Mouse (Mus musculus) CH12.LX (cell line): ENCODE measurements around the gene Galnt12. TPM values are rescaled to one million over a fixed set of nuclear protein-coding genes. Genes with fewer than 3 reads are reported as not detected.

Experiments used
- DNase-seq: peaks from one replicate; pipeline ENCODE4 v3.0.0-alpha.2; 2013; ENCODE audit errors: extremely low read depth
- H3K27ac ChIP-seq: 2 replicates; pipeline ENCODE4 v1.5.1; 2012; ENCODE audit warnings: low read depth, mild to moderate bottlenecking, control low read depth, moderate library complexity; ENCODE audit not compliant: insufficient read depth
- H3K27me3 ChIP-seq: replicated peaks from 2 replicates; pipeline ENCODE3; 2012; ENCODE audit warnings: inconsistent platforms
- H3K36me3 ChIP-seq, 2 experiments: replicated peaks in 1 of 2; 2 replicates each; pipeline versions ENCODE3 to v1.6.1; 2012; ENCODE audit warnings: inconsistent platforms in 1 of 2, low read length in 1 of 2, mild to moderate bottlenecking in 1 of 2, mixed read lengths in 1 of 2, moderate library complexity in 1 of 2; ENCODE audit not compliant: control insufficient read depth in 1 of 2, insufficient read depth in 1 of 2
- H3K4me1 ChIP-seq, 2 experiments: 2 replicates each; pipeline ENCODE4 v1.6.1; 2012; ENCODE audit warnings: inconsistent platforms in 1 of 2, moderate library complexity in 1 of 2; ENCODE audit not compliant: insufficient read depth in 2 of 2, control insufficient read depth in 1 of 2
- H3K4me2 ChIP-seq: 2 replicates; pipeline ENCODE4 v1.6.1; 2012; ENCODE audit warnings: low read depth, mild to moderate bottlenecking, control low read depth; ENCODE audit not compliant: poor library complexity, insufficient read depth, severe bottlenecking
- H3K4me3 ChIP-seq, 3 experiments: fragments of 150-350 bp in 1 of 3; sonication (generic) in 1 of 3; replicated peaks in 1 of 3; 2 replicates each; pipeline versions ENCODE3 to v1.5.1; 2011 to 2012; ENCODE audit warnings: low read depth in 2 of 3, low read length in 2 of 3, mild to moderate bottlenecking in 2 of 3, moderate library complexity in 2 of 3, control low read depth in 1 of 3, improper control_type of control experiment in 1 of 3, inconsistent platforms in 1 of 3, mixed read lengths in 1 of 3; ENCODE audit not compliant: poor library complexity in 1 of 3
- H3K79me2 ChIP-seq: replicated peaks from 2 replicates; pipeline ENCODE4 v1.6.1; 2012; ENCODE audit warnings: mild to moderate bottlenecking, moderate library complexity; ENCODE audit not compliant: control insufficient read depth, poor library complexity, insufficient read depth, severe bottlenecking; ENCODE audit errors: extremely low read depth
- H3K9ac ChIP-seq: 2 replicates; pipeline ENCODE4 v1.6.1; 2012; ENCODE audit warnings: low read depth, mild to moderate bottlenecking, control low read depth, moderate library complexity; ENCODE audit not compliant: insufficient read depth
- H3K9me3 ChIP-seq: replicated peaks from 2 replicates; pipeline ENCODE3; 2012; ENCODE audit warnings: low read length, inconsistent platforms, mixed read lengths
- BHLHE40 ChIP-seq: IDR thresholded peaks from 2 replicates; pipeline ENCODE4 v1.6.1; 2011; ENCODE audit warnings: mild to moderate bottlenecking, low read depth, low read length, improper control_type of control experiment
- CHD1 ChIP-seq: IDR thresholded peaks from 2 replicates; pipeline ENCODE4 v1.6.1; 2012; ENCODE audit warnings: low read depth, low read length, improper control_type of control experiment, inconsistent platforms
- CTCF ChIP-seq, 2 experiments: IDR thresholded peaks in 1 of 2; conservative IDR thresholded peaks in 1 of 2; 2 replicates each; pipeline ENCODE4 v1.5.1; 2011 to 2012; ENCODE audit warnings: low read depth in 2 of 2, low read length in 2 of 2, improper control_type of control experiment in 1 of 2, inconsistent platforms in 1 of 2, mild to moderate bottlenecking in 1 of 2, moderate library complexity in 1 of 2
- ELF1 ChIP-seq: IDR thresholded peaks from 2 replicates; pipeline ENCODE4 v1.6.1; 2014; ENCODE audit warnings: low read depth, mild to moderate bottlenecking, inconsistent platforms, low read length, improper control_type of control experiment
- ETS1 ChIP-seq: conservative IDR thresholded peaks from 2 replicates; pipeline ENCODE4 v1.6.1; 2012; ENCODE audit warnings: low read depth, mild to moderate bottlenecking, inconsistent platforms, low read length, improper control_type of control experiment, moderate library complexity
- GABPA ChIP-seq: IDR thresholded peaks from 2 replicates; pipeline ENCODE4 v1.6.1; 2012; ENCODE audit warnings: low read depth, low read length, improper control_type of control experiment, inconsistent platforms; ENCODE audit not compliant: insufficient replicate concordance
- HCFC1 ChIP-seq: IDR thresholded peaks from 2 replicates; pipeline ENCODE4 v1.6.1; 2012; ENCODE audit warnings: low read depth, mild to moderate bottlenecking, inconsistent platforms, low read length, improper control_type of control experiment
- JUND ChIP-seq: conservative IDR thresholded peaks from 2 replicates; pipeline ENCODE4 v1.6.1; 2011; ENCODE audit warnings: low read depth, low read length, improper control_type of control experiment
- MAZ ChIP-seq: IDR thresholded peaks from 2 replicates; pipeline ENCODE4 v1.6.1; 2012; ENCODE audit warnings: low read depth, mild to moderate bottlenecking, inconsistent platforms, low read length, improper control_type of control experiment, moderate library complexity
- MEF2A ChIP-seq: IDR thresholded peaks from 2 replicates; pipeline ENCODE4 v1.6.1; 2014; ENCODE audit warnings: low read depth, mild to moderate bottlenecking, inconsistent platforms, low read length, improper control_type of control experiment, borderline replicate concordance
- MXI1 ChIP-seq: IDR thresholded peaks from 2 replicates; pipeline ENCODE4 v1.6.1; 2011; ENCODE audit warnings: mild to moderate bottlenecking, low read depth, low read length, improper control_type of control experiment
- MYC ChIP-seq: IDR thresholded peaks from 2 replicates; pipeline ENCODE4 v1.6.1; 2011; ENCODE audit warnings: low read depth, mild to moderate bottlenecking, improper control_type of control experiment, low read length
- NELFE ChIP-seq: IDR thresholded peaks from 2 replicates; pipeline ENCODE4 v1.6.1; 2011; ENCODE audit warnings: low read depth, low read length, improper control_type of control experiment
- NRF1 ChIP-seq: IDR thresholded peaks from 2 replicates; pipeline ENCODE4 v1.6.1; 2014; ENCODE audit warnings: low read depth, mild to moderate bottlenecking, inconsistent platforms, low read length, improper control_type of control experiment, moderate library complexity
- PAX5 ChIP-seq: IDR thresholded peaks from 2 replicates; pipeline ENCODE4 v1.6.1; 2012; ENCODE audit warnings: low read length, inconsistent platforms, mixed read lengths
- POLR2AphosphoS2 ChIP-seq: IDR thresholded peaks from 2 replicates; pipeline ENCODE4 v1.6.1; 2011; ENCODE audit warnings: low read depth, low read length, improper control_type of control experiment
- RAD21 ChIP-seq: IDR thresholded peaks from 2 replicates; pipeline ENCODE4 v1.6.1; 2011; ENCODE audit warnings: low read depth, mild to moderate bottlenecking, low read length, improper control_type of control experiment, moderate library complexity
- RCOR1 ChIP-seq: conservative IDR thresholded peaks from 2 replicates; pipeline ENCODE4 v1.6.1; 2012; ENCODE audit warnings: low read depth, mild to moderate bottlenecking, inconsistent platforms, low read length, improper control_type of control experiment
- USF1 ChIP-seq: IDR thresholded peaks from 2 replicates; pipeline ENCODE4 v1.6.1; 2014; ENCODE audit warnings: low read depth, mild to moderate bottlenecking, inconsistent platforms, low read length, improper control_type of control experiment
- USF2 ChIP-seq: conservative IDR thresholded peaks from 2 replicates; pipeline ENCODE4 v1.6.1; 2011; ENCODE audit warnings: low read depth, low read length, improper control_type of control experiment
- ZKSCAN1 ChIP-seq: IDR thresholded peaks from 2 replicates; pipeline ENCODE4 v1.6.1; 2012; ENCODE audit warnings: low read depth, inconsistent platforms, low read length, improper control_type of control experiment, borderline replicate concordance
- ZMIZ1 ChIP-seq: IDR thresholded peaks from 2 replicates; pipeline ENCODE4 v1.6.1; 2012; ENCODE audit warnings: low read depth, mild to moderate bottlenecking, inconsistent platforms, low read length, improper control_type of control experiment
- dilution Hi-C: fragments of 300-500 bp; cut with MboI; formaldehyde crosslinking; loops from 2 replicates; pipeline ENCODE4 v1.14.3; 2020; ENCODE audit warnings: low sequenced_read_pairs; ENCODE audit not compliant: extremely low pct_unique_long_range_greater_than_20kb, extremely low pct_ligation_motif_present
- in situ Hi-C: fragments of 300-500 bp; cut with MboI; formaldehyde crosslinking; loops from 3 replicates; pipeline ENCODE4 v1.14.3; 2019; ENCODE audit warnings: low sequenced_read_pairs, low pct_ligation_motif_present, low pct_unique_long_range_greater_than_20kb, mixed read lengths
- polyA plus RNA-seq: library from polyadenylated mRNA; unstranded; fragments of >175 nt; gene quantifications from 2 replicates; pipeline ENCODE4 v1.2.1, GENCODE M21; 2012; ENCODE audit warnings: low read depth; ENCODE audit not compliant: insufficient read length
- total RNA-seq, 2 experiments: library from RNA; depleted of rRNA; stranded (reverse); fragments of 300-350 nt in 1 of 2; fragments of >200 nt in 1 of 2; gene quantifications; 2 replicates each; pipeline ENCODE4 v1.2.3; 2012 to 2014

Galnt12 gene
- total and polyA plus RNA-seq, 3 experiments: 15.8 to 16.4 (median 16.1) TPM

GRCm38 (mm10) chr4:47130111-47131050 is 38.7 kb downstream of the Galnt12 start:
- Histone ChIP-seq H3K27me3 (no peaks in the 10 kb centered on the region), H3K9me3 (peaks cover 9% of the 10 kb centered on the region), H3K36me3 (peaks cover 0 to 8% of the 10 kb centered on the region in 2 experiments), H3K9ac (no peak overlapping the region), H3K79me2 (no peaks in the 10 kb centered on the region), H3K27ac (no peak overlapping the region), H3K4me1 (peaks cover 0 to 46% of the 10 kb centered on the region in 2 experiments; a peak in 2 of 4 replicates), H3K4me2 (no peak overlapping the region), H3K4me3 (no peak overlapping the region)
- in situ Hi-C loops (no loop called here), dilution Hi-C loops (no loop called here)
- TF ChIP-seq GABPA: no peak
- no peak for TF ChIP-seq USF2
- TF ChIP-seq ETS1: no peak
- no peak for TF ChIP-seq MXI1
- TF ChIP-seq NELFE: no peak
- no peak for TF ChIP-seq CHD1
- TF ChIP-seq JUND: no peak
- TF ChIP-seq POLR2AphosphoS2: no peak
- TF ChIP-seq BHLHE40: no peak
- no peak for TF ChIP-seq MYC
- TF ChIP-seq ZKSCAN1: no peak
- TF ChIP-seq USF1: no peak
- TF ChIP-seq RAD21: no peak
- TF ChIP-seq RCOR1: no peak
- no peak for TF ChIP-seq HCFC1
- no peak for TF ChIP-seq NRF1
- TF ChIP-seq ELF1: no peak
- no peak for TF ChIP-seq ZMIZ1
- TF ChIP-seq MAZ: no peak
- TF ChIP-seq CTCF (conservative IDR thresholded peaks at IDR 0.05 in 1 of 2, IDR thresholded peaks at IDR 0.05 in 1 of 2; ENCODE audit: low read depth in 2 of 2, low read length in 2 of 2): no peak
- DNase-seq: no peak

GRCm38 (mm10) chr4:47131931-47132330 is 40.2 kb downstream of the Galnt12 start:
- Histone ChIP-seq H3K9me3 (peaks cover 5% of the 10 kb centered on the region), H3K4me3 (no peak overlapping the region), H3K4me1 (peaks cover 0 to 51% of the 10 kb centered on the region in 2 experiments; a peak in 2 of 4 replicates), H3K27me3 (no peaks in the 10 kb centered on the region), H3K27ac (no peak overlapping the region), H3K36me3 (peaks cover 0 to 5% of the 10 kb centered on the region in 2 experiments), H3K9ac (no peak overlapping the region), H3K79me2 (no peaks in the 10 kb centered on the region), H3K4me2 (no peak overlapping the region)
- dilution Hi-C loops (no loop called here), in situ Hi-C loops (no loop called here)
- TF ChIP-seq MYC (no peak), USF2 (no peak), POLR2AphosphoS2 (no peak), PAX5 (no peak), ZKSCAN1 (no peak), MEF2A (no peak)
- DNase-seq: no peak
